Mouse (Mus musculus) mouse trophoblast stem cell (cell line): ENCODE data around the gene Procr.

ENCODE experiments used
- in situ Hi-C, 2 experiments: fragments of 300-500 bp; cut with MseI, MboI; formaldehyde crosslinking; loops; 2 replicates in 1 of 2; 3 replicates in 1 of 2; pipeline ENCODE4 v1.15.1; 2025

Gene Procr

GRCm38 (mm10) chr2:155755746-155756145 is 4.8 kb downstream of the Procr start:
- in situ Hi-C loops = loop anchor here (5.0 kb wide), 2 partner anchors 58 to 83 kb away; no protein-coding TSS in a partner anchor

GRCm38 (mm10) chr2:155756855-155757566 is 6.1 kb downstream of the Procr start:
- in situ Hi-C loops = loop anchor here (5.0 kb wide), 2 partner anchors 60 to 85 kb away; no protein-coding TSS in a partner anchor

GRCm38 (mm10) chr2:155764679-155765418 is 13.9 kb downstream of the Procr start:
- in situ Hi-C loops = no loop called here

- in situ Hi-C loops = no loop called here
Measured at GRCm38 (mm10) chr2:155773664-155774063, 22.7 kb downstream of the Procr start.

GRCm38 (mm10) chr2:155774261-155774926 is 23.5 kb downstream of the Procr start:
- in situ Hi-C loops = no loop called here

GRCm38 (mm10) chr2:155774927-155775684 is 24.2 kb downstream of the Procr start, which contains the start of gene Mmp24:
Gene Mmp24, plus strand, starts transcription at chr2:155775342.
- in situ Hi-C loops = no loop called here

- in situ Hi-C loops = no loop called here
Measured at GRCm38 (mm10) chr2:155775685-155776263, 24.9 kb downstream of the Procr start.

- in situ Hi-C loops = no loop called here
Measured at GRCm38 (mm10) chr2:155776824-155777687, 26.1 kb downstream of the Procr start.

- in situ Hi-C loops = no loop called here
Measured at GRCm38 (mm10) chr2:155777688-155777985, 26.7 kb downstream of the Procr start.

- in situ Hi-C loops = no loop called here
Measured at GRCm38 (mm10) chr2:155778004-155778403, 27.1 kb downstream of the Procr start.

GRCm38 (mm10) chr2:155779066-155779465 is 28.1 kb downstream of the Procr start:
- in situ Hi-C loops = no loop called here

GRCm38 (mm10) chr2:155779506-155779905 is 28.6 kb downstream of the Procr start:
- in situ Hi-C loops = no loop called here

- in situ Hi-C loops = no loop called here
Measured at GRCm38 (mm10) chr2:155784534-155784933, 33.6 kb downstream of the Procr start.

GRCm38 (mm10) chr2:155786905-155787304 is 36.0 kb downstream of the Procr start:
- in situ Hi-C loops = no loop called here

GRCm38 (mm10) chr2:155787949-155788931 is 37.3 kb downstream of the Procr start:
- in situ Hi-C loops = no loop called here

- in situ Hi-C loops = no loop called here
Measured at GRCm38 (mm10) chr2:155792899-155793298, 42.0 kb downstream of the Procr start.

- in situ Hi-C loops = no loop called here
Measured at GRCm38 (mm10) chr2:155794674-155795445, 43.9 kb downstream of the Procr start.

GRCm38 (mm10) chr2:155798613-155799012 is 47.7 kb downstream of the Procr start:
- in situ Hi-C loops = no loop called here
